Mouse (Mus musculus): Measurements from ENCODE around the gene Zfp61.

- no peak for TF ChIP-seq CTCF (IDR thresholded peaks at IDR 0.05; ENCODE audit: control insufficient read depth, insufficient read depth, insufficient replicate concordance, low read depth, low read length)
- no peak for TF ChIP-seq POLR2A (IDR thresholded peaks at IDR 0.05; ENCODE audit: control insufficient read depth, low read depth, low read length)
Observed at GRCm38 (mm10) chr7:24296386-24296785, 4.6 kb downstream of the Zfp61 start.
